Mouse (Mus musculus) bone marrow macrophage, adult 2 months (primary cell): ENCODE results near the gene Med25.

ENCODE experiments used
- CTCF ChIP-seq: IDR thresholded peaks from 2 replicates; pipeline ENCODE4 v1.5.1; 2012; ENCODE audit warnings: low read depth, mild to moderate bottlenecking, low read length, moderate library complexity
- POLR2A ChIP-seq: IDR thresholded peaks from 2 replicates; pipeline ENCODE4 v1.6.1; 2012; ENCODE audit warnings: mild to moderate bottlenecking, low read depth, low read length, borderline replicate concordance

GRCm38 (mm10) chr7:44846804-44847203, 45.7 kb downstream of the Med25 start:
- TF ChIP-seq POLR2A (no peak), CTCF (no peak)
